Mouse (Mus musculus) intestine, postnatal 0 days (tissue): Measurements from ENCODE around the gene Dydc2. TPM values are rescaled to one million over a fixed set of nuclear protein-coding genes. Genes with fewer than 3 reads are reported as not detected.
A peak's percentile ranks its signal among the peaks of the same experiment; 100 is the strongest.

ENCODE experiments used
- ATAC-seq: fragments of 200-750 bp; cut with Nextera tagmentation; 2 replicates; pipeline ENCODE4 v1.8.0; 2017; ENCODE audit warnings: mild to moderate bottlenecking, moderate TSS enrichment, moderate library complexity
- H3K27ac ChIP-seq: fragments of 300-500 bp; sonication (generic); 2 replicates; pipeline ENCODE4 v1.5.1; 2014; ENCODE audit warnings: mild to moderate bottlenecking, low read depth, low read length, moderate library complexity
- H3K27me3 ChIP-seq: fragments of 300-500 bp; sonication (generic); replicated peaks from 2 replicates; pipeline ENCODE4 v1.6.1; 2014; ENCODE audit warnings: low read length, mixed read lengths; ENCODE audit not compliant: control insufficient read depth, insufficient read depth
- H3K36me3 ChIP-seq: fragments of 300-500 bp; sonication (generic); 2 replicates; pipeline ENCODE4 v1.6.1; 2014; ENCODE audit warnings: mild to moderate bottlenecking, moderate library complexity; ENCODE audit not compliant: control insufficient read depth, insufficient read depth
- H3K4me1 ChIP-seq: fragments of 300-500 bp; sonication (generic); replicated peaks from 2 replicates; pipeline ENCODE4 v1.6.1; 2014; ENCODE audit warnings: antibody characterized with exemption, low read length, mixed read lengths; ENCODE audit not compliant: control insufficient read depth, insufficient read depth
- H3K4me2 ChIP-seq: fragments of 300-500 bp; sonication (generic); replicated peaks from 2 replicates; pipeline ENCODE4 v1.6.1; 2014; ENCODE audit warnings: low read depth, mild to moderate bottlenecking, moderate library complexity
- H3K4me3 ChIP-seq: fragments of 300-500 bp; sonication (generic); 2 replicates; pipeline ENCODE4 v1.5.1; 2014; ENCODE audit warnings: low read depth, low read length
- H3K9ac ChIP-seq: fragments of 300-500 bp; sonication (generic); 2 replicates; pipeline ENCODE4 v1.6.1; 2014; ENCODE audit warnings: mild to moderate bottlenecking, low read depth, low read length
- H3K9me3 ChIP-seq: fragments of 300-500 bp; sonication (generic); 2 replicates; pipeline ENCODE4 v1.6.1; 2016; ENCODE audit warnings: mixed run types; ENCODE audit not compliant: control insufficient read depth
- CTCF ChIP-seq: sonication (generic); IDR thresholded peaks from 2 replicates; pipeline ENCODE4 v1.5.1; 2016; ENCODE audit warnings: low read depth, mild to moderate bottlenecking, control low read depth, antibody characterized with exemption, moderate library complexity
- WGBS: fragments of 180-500 bp; shearing (Covaris S2); extraction: QIAGEN DNeasy Blood & Tissue Kit; methylation state at CpG from one replicate; pipeline ENCODE4 v1.1.7; 2014; 5-methylcytosine and 5-hydroxymethylcytosine counted together
- polyA plus RNA-seq: library from polyadenylated mRNA; unstranded; fragments of >200 nt; fragmentation: Nextera tagmentation; extraction: Ambion mirVana; gene quantifications from 2 replicates; pipeline ENCODE4 v1.2.1, GENCODE M21; 2015

The Dydc2 gene
- polyA plus RNA-seq, 1 experiment from 2014 or later: not detected

GRCm38 (mm10) chr14:41101242-41101641 lies 32.2 kb upstream of the Dydc2 start:
- no peak for TF ChIP-seq CTCF
- Histone ChIP-seq H3K27me3 (no peaks in the 10 kb centered on the region), H3K4me1 (no peaks in the 10 kb centered on the region), H3K4me2 (no peak overlapping the region), H3K27ac (no peak overlapping the region), H3K4me3 (no peak overlapping the region), H3K9ac (no peak overlapping the region), H3K36me3 (no peaks in the 10 kb centered on the region), H3K9me3 (no peaks in the 10 kb centered on the region)
- WGBS: 69% methylated on average over 5 of the region's 5 CpGs
- no peak for ATAC-seq

DNA sequence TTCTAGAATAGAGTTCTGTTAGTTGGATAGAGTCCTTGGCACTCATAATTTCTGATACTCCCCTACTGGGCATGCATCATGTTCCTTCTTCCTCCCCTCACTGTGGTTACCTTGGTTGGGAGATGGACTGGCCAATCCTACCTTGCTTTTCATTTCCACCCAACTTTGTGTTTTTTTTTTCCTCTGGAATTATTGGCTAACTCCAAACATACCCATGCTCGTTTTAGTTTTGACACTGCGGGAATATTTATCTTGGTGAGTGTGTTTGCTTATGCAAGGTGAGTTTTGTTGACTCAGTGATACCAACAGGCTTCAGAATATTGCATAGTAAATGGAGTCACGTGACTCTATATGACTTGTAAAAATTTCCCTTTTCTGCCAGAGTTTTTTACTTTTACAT lies 31.7 kb upstream of the Dydc2 start:
- TF ChIP-seq CTCF: no peak
- Histone ChIP-seq H3K36me3 (no peaks in the 10 kb centered on the region), H3K27me3 (no peaks in the 10 kb centered on the region), H3K4me1 (no peaks in the 10 kb centered on the region), H3K9ac (no peak overlapping the region), H3K9me3 (no peaks in the 10 kb centered on the region), H3K4me3 (no peak overlapping the region), H3K4me2 (no peak overlapping the region), H3K27ac (no peak overlapping the region)
- ATAC-seq: no peak
- 42% methylated on average over 3 of the region's 3 CpGs for WGBS

DNA sequence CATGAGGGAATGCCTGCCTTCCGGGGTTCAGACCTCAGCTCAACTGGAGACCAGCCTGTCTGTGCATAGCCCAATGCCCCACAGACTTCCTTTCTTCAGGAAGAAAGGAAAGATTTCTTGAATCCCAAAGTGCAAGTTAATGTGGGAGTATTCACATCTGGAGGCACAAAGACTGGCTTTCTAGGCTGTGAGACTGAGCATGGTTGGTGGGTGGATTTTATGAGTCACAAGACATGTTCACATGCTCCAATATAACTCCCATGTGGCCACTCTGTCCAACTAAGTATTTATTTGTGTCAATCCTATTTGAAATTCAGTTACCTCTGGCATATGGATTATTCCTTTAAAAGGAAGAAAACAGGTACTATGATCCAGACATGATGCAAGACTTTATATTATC lies 29.7 kb upstream of the Dydc2 start:
- no peak overlapping the region for H3K4me3 ChIP-seq
- H3K36me3 ChIP-seq: no peaks in the 10 kb centered on the region
- no peaks in the 10 kb centered on the region for H3K4me1 ChIP-seq
- WGBS: 83% methylated on average over 1 of the region's 1 CpGs
- H3K9ac ChIP-seq: no peak overlapping the region
- H3K27ac ChIP-seq: no peak overlapping the region
- TF ChIP-seq CTCF: no peak
- no peak for ATAC-seq
- H3K27me3 ChIP-seq: no peaks in the 10 kb centered on the region
- H3K4me2 ChIP-seq: no peak overlapping the region
- H3K9me3 ChIP-seq: no peaks in the 10 kb centered on the region

DNA sequence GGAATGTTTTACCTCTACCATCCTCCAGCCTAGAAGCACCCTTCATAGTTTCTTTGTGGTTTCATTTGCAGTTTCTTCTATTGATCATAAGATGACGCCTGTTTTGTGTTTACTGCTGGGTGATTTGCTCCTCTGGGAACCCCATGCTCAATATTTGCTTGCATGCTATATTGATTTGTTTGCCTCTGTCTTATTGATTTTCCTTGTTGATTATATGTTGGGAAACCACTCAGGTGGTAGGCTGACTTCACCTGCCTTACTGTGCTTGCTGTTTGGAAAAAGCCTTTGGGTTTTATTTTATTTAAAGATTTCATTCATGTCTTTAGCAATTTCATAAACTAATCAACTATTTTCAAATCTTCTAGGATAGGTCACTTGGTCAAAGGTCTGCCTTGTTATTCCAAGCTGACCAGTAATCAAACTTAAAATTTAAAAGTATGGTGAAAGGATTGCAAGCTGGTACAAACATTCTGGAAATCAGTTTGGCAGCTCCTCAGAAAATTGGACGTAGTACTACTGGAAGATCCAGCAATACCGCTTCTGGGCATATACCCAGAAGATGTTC lies 27.4 kb upstream of the Dydc2 start:
- no peak overlapping the region for H3K4me2 ChIP-seq
- no peak overlapping the region for H3K9ac ChIP-seq
- no peak overlapping the region for H3K4me3 ChIP-seq
- WGBS: 76% methylated on average over 3 of the region's 3 CpGs
- no peaks in the 10 kb centered on the region for H3K36me3 ChIP-seq
- no peak for TF ChIP-seq CTCF
- H3K9me3 ChIP-seq: no peaks in the 10 kb centered on the region
- no peak for ATAC-seq
- H3K4me1 ChIP-seq: no peaks in the 10 kb centered on the region
- H3K27ac ChIP-seq: no peak overlapping the region
- no peaks in the 10 kb centered on the region for H3K27me3 ChIP-seq

DNA sequence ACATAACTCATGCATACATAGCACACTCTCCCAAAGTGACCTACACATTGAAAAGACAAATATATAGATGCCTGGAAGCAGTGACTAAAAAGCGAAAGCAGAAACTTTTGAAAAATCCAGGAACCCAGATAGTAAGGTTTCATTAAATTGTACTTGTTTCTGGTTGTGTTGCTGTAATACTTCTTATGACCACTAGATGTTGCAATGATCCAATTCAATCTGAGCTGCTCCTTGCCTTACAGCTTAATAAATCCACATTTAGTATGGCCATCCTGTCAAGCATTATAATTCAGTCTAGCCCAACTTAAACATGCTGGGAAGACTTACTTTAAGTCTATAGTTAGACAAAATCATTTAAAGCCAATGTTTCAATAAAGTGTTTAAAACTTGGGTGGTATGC lies 25.1 kb upstream of the Dydc2 start:
- H3K4me3 ChIP-seq: no peak overlapping the region
- H3K27ac ChIP-seq: no peak overlapping the region
- H3K9me3 ChIP-seq: no peaks in the 10 kb centered on the region
- H3K9ac ChIP-seq: no peak overlapping the region
- 46% methylated on average over 1 of the region's 1 CpGs for WGBS
- H3K36me3 ChIP-seq: no peaks in the 10 kb centered on the region
- no peak for ATAC-seq
- peak; percentile 75 for TF ChIP-seq CTCF
- H3K27me3 ChIP-seq: no peaks in the 10 kb centered on the region
- no peaks in the 10 kb centered on the region for H3K4me1 ChIP-seq
- H3K4me2 ChIP-seq: no peak overlapping the region

DNA sequence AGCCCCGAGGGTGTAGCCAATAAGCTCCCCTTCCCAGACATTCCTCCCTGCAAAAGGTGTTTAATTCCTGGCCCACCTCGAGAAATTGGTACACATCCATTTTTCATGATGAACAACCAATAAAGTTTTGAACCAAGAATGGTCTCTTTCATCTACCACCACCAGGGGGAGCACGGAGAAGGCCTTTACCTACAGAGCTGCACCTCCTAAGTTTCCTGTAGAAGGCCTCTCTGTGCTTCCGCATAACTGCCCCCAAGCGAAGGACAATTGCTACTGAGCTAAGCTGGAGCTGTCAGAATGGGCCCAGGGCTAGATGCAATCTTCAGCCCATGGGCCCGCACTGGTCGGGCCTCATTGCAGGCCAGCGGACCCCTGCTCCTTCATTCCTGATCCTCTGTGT lies 21.8 kb upstream of the Dydc2 start:
- TF ChIP-seq CTCF: peak; percentile 75
- WGBS: 52% methylated on average over 8 of the region's 8 CpGs
- no peak overlapping the region for H3K4me2 ChIP-seq
- H3K4me3 ChIP-seq: no peak overlapping the region
- H3K4me1 ChIP-seq: no peaks in the 10 kb centered on the region
- no peak for ATAC-seq
- no peak overlapping the region for H3K9ac ChIP-seq
- H3K36me3 ChIP-seq: no peaks in the 10 kb centered on the region
- no peak overlapping the region for H3K27ac ChIP-seq
- no peaks in the 10 kb centered on the region for H3K27me3 ChIP-seq
- H3K9me3 ChIP-seq: no peaks in the 10 kb centered on the region

- H3K27ac ChIP-seq: no peak overlapping the region
- H3K27me3 ChIP-seq: no peaks in the 10 kb centered on the region
- H3K4me2 ChIP-seq: no peak overlapping the region
- H3K4me3 ChIP-seq: no peak overlapping the region
- ATAC-seq: no peak
- WGBS: 87% methylated on average over 1 of the region's 1 CpGs
- H3K9ac ChIP-seq: no peak overlapping the region
- no peaks in the 10 kb centered on the region for H3K9me3 ChIP-seq
- H3K4me1 ChIP-seq: no peaks in the 10 kb centered on the region
- no peaks in the 10 kb centered on the region for H3K36me3 ChIP-seq
- TF ChIP-seq CTCF: peak; percentile 57
Measured at GRCm38 (mm10) chr14:41087509-41087908, 18.5 kb upstream of the Dydc2 start.
